Mouse (Mus musculus) lung, postnatal 0 days (tissue): ENCODE measurements around the gene Wdr35.

Source experiments
- CTCF ChIP-seq: IDR thresholded peaks from 2 replicates; pipeline ENCODE4 v1.5.1; 2016; ENCODE audit warnings: antibody characterized with exemption, mild to moderate bottlenecking
- EP300 ChIP-seq: IDR thresholded peaks from 2 replicates; pipeline ENCODE4 v1.6.1; 2016; ENCODE audit warnings: antibody characterized with exemption, mild to moderate bottlenecking, control low read depth

- no peak for TF ChIP-seq CTCF
- no peak for TF ChIP-seq EP300
Observed at GRCm38 (mm10) chr12:9010311-9010710, 36.6 kb downstream of the Wdr35 start.
